Mouse (Mus musculus) hindbrain, embryonic 14.5 days (tissue): Measurements from ENCODE around the gene Gm9964. TPM values are rescaled to one million over a fixed set of nuclear protein-coding genes. Genes with fewer than 3 reads are reported as not detected.

Experiments
- polyA plus RNA-seq: library from polyadenylated mRNA; unstranded; fragments of >200 nt; fragmentation: Nextera tagmentation; extraction: Ambion mirVana; gene quantifications from 2 replicates; pipeline ENCODE4 v1.2.1, GENCODE M21; 2014

The Gm9964 gene
- polyA plus RNA-seq, 1 experiment from 2014 or later: not detected

Other genes with a start within 250 kb of the Gm9964 start
- 7.7 and 9.9 TPM in 2 replicates for gene Ksr1, start 150.5 kb downstream of the Gm9964 start, polyA plus RNA-seq
- gene Wsb1, start 42.2 kb downstream of the Gm9964 start, polyA plus RNA-seq: 583 and 597 TPM in 2 replicates
- 11.7 and 12.7 TPM in 2 replicates for gene Nf1, start 42.8 kb upstream of the Gm9964 start, polyA plus RNA-seq
- 7.7 and 9.1 TPM in 2 replicates for gene Omg, start 207.2 kb upstream of the Gm9964 start, polyA plus RNA-seq
- gene Evi2b, start 226.9 kb upstream of the Gm9964 start, polyA plus RNA-seq: 0.27 TPM in 1 of 2 replicates, not detected in the other
- 0.40 and 0.91 TPM in 2 replicates for gene Evi2, start 233.7 kb upstream of the Gm9964 start, polyA plus RNA-seq
- 3.1 and 3.7 TPM in 2 replicates for gene Evi2a, start 233.7 kb upstream of the Gm9964 start, polyA plus RNA-seq